Comparison of ENCODE assay signal across 11 mouse cellular contexts in the genomic region with DNA sequence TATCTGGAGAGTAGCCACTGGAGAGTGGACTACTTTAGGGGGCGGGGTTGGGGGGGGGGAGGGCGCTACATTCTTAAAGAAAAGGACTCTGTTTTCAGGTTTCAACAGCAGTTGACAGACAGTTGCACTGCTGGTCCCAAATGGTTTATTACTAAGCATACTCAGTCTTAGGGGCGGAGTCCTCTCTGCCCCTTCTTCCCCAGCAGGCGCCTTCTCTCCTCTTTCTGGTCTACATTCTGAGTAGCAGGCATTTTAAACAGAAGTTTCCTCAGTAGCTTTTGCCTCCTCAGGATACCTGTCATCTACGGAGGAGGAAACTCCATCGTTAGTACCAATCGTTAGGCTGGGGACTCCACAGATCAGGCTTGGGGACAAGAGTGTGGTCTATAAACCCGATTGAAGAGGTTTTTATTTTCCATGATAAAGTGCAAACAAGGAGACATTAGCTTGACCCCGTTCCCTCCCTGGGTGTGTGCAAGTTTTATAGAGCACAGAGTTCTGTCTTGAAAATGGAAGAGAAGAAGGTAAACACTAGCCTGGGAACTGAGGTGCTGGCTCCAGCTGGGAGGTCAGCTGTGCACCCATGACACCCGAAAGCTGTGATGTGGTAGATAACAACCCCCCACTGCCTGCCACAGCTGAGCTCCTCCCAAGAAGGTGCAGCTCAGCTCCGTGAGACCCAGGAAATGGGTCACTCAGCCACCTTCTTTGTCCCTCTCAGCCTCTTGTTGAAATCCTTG.
A peak's percentile ranks its signal among the peaks of the same experiment; 100 is the strongest.
DNase-seq lines count a peak whose midpoint lies in the region; ATAC-seq and TF ChIP-seq lines count a peak whose summit lies in the region.
"Had no signal": no experiment of that assay in that cellular context is flagged by ENCODE, and none has a peak within 500 bp of the region (broad histone marks: within the 10 kb centered on the region; RNA-seq: fewer than 3 reads in every experiment).

No protein-coding gene starts in this region.

- 55% methylated on average over 11 of the region's 11 CpGs for WGBS in forebrain, embryonic 11.5 days
- 55% methylated on average over 11 of the region's 11 CpGs for WGBS in forebrain, postnatal 0 days
- 22% methylated on average over 11 of the region's 11 CpGs for WGBS in intestine, postnatal 0 days
- WGBS in small intestine, adult 2 months: 23% methylated on average over 11 of the region's 11 CpGs

- H3K9ac ChIP-seq in forebrain, embryonic 11.5 days (ENCODE audit: low read length): no peak overlapping the region
- H3K9ac ChIP-seq in forebrain, postnatal 0 days: no peak overlapping the region
- no peak overlapping the region for H3K9ac ChIP-seq in intestine, postnatal 0 days (ENCODE audit: low read depth, low read length)

- no peak for TF ChIP-seq POLR2A in small intestine, adult 2 months (IDR thresholded peaks at IDR 0.05; ENCODE audit: low read depth, low read length)

- TF ChIP-seq CTCF in forebrain, postnatal 0 days (IDR thresholded peaks at IDR 0.05; ENCODE audit: low read depth): no peak
- TF ChIP-seq CTCF in intestine, postnatal 0 days (IDR thresholded peaks at IDR 0.05; ENCODE audit: low read depth): no peak
- no peak for TF ChIP-seq CTCF in small intestine, adult 2 months (IDR thresholded peaks at IDR 0.05; ENCODE audit: extremely low read depth, insufficient read length, insufficient replicate concordance, low read depth, low read length)

- H3K27me3 ChIP-seq in forebrain, embryonic 11.5 days (ENCODE audit: control insufficient read depth, insufficient read depth, low read length): no peaks in the 10 kb centered on the region
- no peaks in the 10 kb centered on the region for H3K27me3 ChIP-seq in forebrain, postnatal 0 days (ENCODE audit: insufficient read depth, low read length)
- H3K27me3 ChIP-seq in intestine, postnatal 0 days (replicated peaks; ENCODE audit: control insufficient read depth, insufficient read depth, low read length): no peaks in the 10 kb centered on the region
- H3K27me3 ChIP-seq in small intestine, adult 2 months (ENCODE audit: control insufficient read depth, insufficient read depth, low read length): no peaks in the 10 kb centered on the region

- no peak overlapping the region for H3K27ac ChIP-seq in forebrain, embryonic 11.5 days (ENCODE audit: low read depth, low read length)
- H3K27ac ChIP-seq in forebrain, postnatal 0 days (ENCODE audit: low read depth, low read length): no peak overlapping the region
- H3K27ac ChIP-seq in intestine, postnatal 0 days (ENCODE audit: low read depth, low read length): no peak overlapping the region
- H3K27ac ChIP-seq in small intestine, adult 2 months (ENCODE audit: insufficient read depth, low read depth, low read length): peak overlapping the region; percentile 48

- DNase-seq in forebrain, embryonic 11.5 days (ENCODE audit: low spot score): no peak
- DNase-seq in forebrain, postnatal 0 days: no peak
- peak; percentile 86 for DNase-seq in CD4-positive helper T cell, adult 2 months (ENCODE audit: low read depth, low spot score)
- DNase-seq in kidney, postnatal 25 days: no peak
- no peak for DNase-seq in layer of hippocampus, postnatal 14 days (ENCODE audit: low spot score in 2 of 2)
- DNase-seq in gastrocnemius, postnatal 10 days: no peak
- DNase-seq: adrenal gland, postnatal 14 days; kidney, adult 2 months had no signal

- H3K4me3 ChIP-seq in forebrain, embryonic 11.5 days (ENCODE audit: low read depth, low read length): no peak overlapping the region
- H3K4me3 ChIP-seq in forebrain, postnatal 0 days (ENCODE audit: low read depth, low read length): no peak overlapping the region
- H3K4me3 ChIP-seq in intestine, postnatal 0 days (ENCODE audit: low read depth, low read length): no peak overlapping the region
- H3K4me3 ChIP-seq in small intestine, adult 2 months (ENCODE audit: low read depth, low read length): peak overlapping the region; percentile 13; the same call in 1 of the 2 replicates
- H3K4me3 ChIP-seq: megakaryocyte, embryonic 14.5 days had no signal

- peaks cover 11% of the 10 kb centered on the region; the same call in 1 of the 2 replicates for H3K4me1 ChIP-seq in forebrain, embryonic 11.5 days (replicated peaks; ENCODE audit: control insufficient read depth, insufficient read depth, low read length)
- no peaks in the 10 kb centered on the region for H3K4me1 ChIP-seq in forebrain, postnatal 0 days (ENCODE audit: insufficient read depth)
- H3K4me1 ChIP-seq in intestine, postnatal 0 days (replicated peaks; ENCODE audit: control insufficient read depth, insufficient read depth, low read length): peaks cover 7% of the 10 kb centered on the region; the same call in 1 of the 2 replicates
- peaks cover 14% of the 10 kb centered on the region; the same call in 1 of the 2 replicates for H3K4me1 ChIP-seq in small intestine, adult 2 months (ENCODE audit: control insufficient read depth, insufficient read depth, insufficient read length, low read length)

- no peaks in the 10 kb centered on the region for H3K36me3 ChIP-seq in forebrain, embryonic 11.5 days (ENCODE audit: control insufficient read depth, insufficient read depth, low read length)
- no peaks in the 10 kb centered on the region for H3K36me3 ChIP-seq in forebrain, postnatal 0 days (ENCODE audit: insufficient read depth)
- H3K36me3 ChIP-seq in intestine, postnatal 0 days (ENCODE audit: control insufficient read depth, insufficient read depth): no peaks in the 10 kb centered on the region
- no peaks in the 10 kb centered on the region for H3K36me3 ChIP-seq in small intestine, adult 2 months (ENCODE audit: control insufficient read depth, insufficient read depth, low read length)

- H3K9me3 ChIP-seq in forebrain, embryonic 11.5 days (ENCODE audit: control insufficient read depth, low read length): no peaks in the 10 kb centered on the region
- H3K9me3 ChIP-seq in forebrain, postnatal 0 days (ENCODE audit: low read length): no peaks in the 10 kb centered on the region
- no peaks in the 10 kb centered on the region for H3K9me3 ChIP-seq in intestine, postnatal 0 days (ENCODE audit: control insufficient read depth)
- H3K9me3 ChIP-seq: megakaryocyte, embryonic 14.5 days had no signal

- 0 out of 2 replicates have a peak, but pooled peaks have one; percentile 11 for ATAC-seq in forebrain, embryonic 11.5 days (replicated peaks; ENCODE audit: low FRiP score)
- ATAC-seq in forebrain, postnatal 0 days: no peak
- peak; percentile 56 for ATAC-seq in intestine, postnatal 0 days

- no peak overlapping the region for H3K4me2 ChIP-seq in forebrain, embryonic 11.5 days (ENCODE audit: low read depth, low read length, severe bottlenecking)
- H3K4me2 ChIP-seq in forebrain, postnatal 0 days (ENCODE audit: low read depth): no peak overlapping the region
- peak overlapping the region; percentile 48 for H3K4me2 ChIP-seq in intestine, postnatal 0 days (replicated peaks; ENCODE audit: low read depth)
